Mouse (Mus musculus) cerebellum, adult 9-10 months (tissue): ENCODE measurements at regions not wholly inside any gene's neighbourhood (a gene's known extent, or its start where the extent isn't known, plus 50 kb on each side); places are given as distances from the start of the nearest gene placed in this dataset.

ENCODE experiments used
- DNase-seq: peaks from one replicate; pipeline ENCODE4 v3.0.0; 2022

GRCm38 (mm10) chr9:61233251-61233650, 138.9 kb upstream of the Tle3 start:
- DNase-seq = no peak

GRCm38 (mm10) chr9:61235653-61236610, 136.2 kb upstream of the Tle3 start:
- no peak for DNase-seq

- no peak for DNase-seq
Measured at GRCm38 (mm10) chr9:61238687-61239250, 133.4 kb upstream of the Tle3 start.

- no peak for DNase-seq
Measured at GRCm38 (mm10) chr9:61239328-61239727, 132.8 kb upstream of the Tle3 start.

GRCm38 (mm10) chr9:61241442-61241841, 130.7 kb upstream of the Tle3 start:
- DNase-seq = no peak

- no peak for DNase-seq
Measured at GRCm38 (mm10) chr9:61242167-61242860, 129.9 kb upstream of the Tle3 start.

GRCm38 (mm10) chr9:61243289-61243688, 128.9 kb upstream of the Tle3 start:
- no peak for DNase-seq

- no peak for DNase-seq
Measured at GRCm38 (mm10) chr9:61249691-61250425, 122.3 kb upstream of the Tle3 start.

- DNase-seq = no peak
Measured at GRCm38 (mm10) chr9:61251606-61252005, 120.6 kb upstream of the Tle3 start.

GRCm38 (mm10) chr9:61253761-61254160, 118.4 kb upstream of the Tle3 start:
- DNase-seq = no peak

- DNase-seq = no peak
Measured at GRCm38 (mm10) chr9:61257488-61257887, 114.7 kb upstream of the Tle3 start.

GRCm38 (mm10) chr9:61258100-61258499, 114.1 kb upstream of the Tle3 start:
- no peak for DNase-seq

- DNase-seq = no peak
Measured at GRCm38 (mm10) chr9:61259421-61260174, 112.6 kb upstream of the Tle3 start.

- no peak for DNase-seq
Measured at GRCm38 (mm10) chr9:61261263-61261662, 110.9 kb upstream of the Tle3 start.

- DNase-seq = no peak
Measured at GRCm38 (mm10) chr9:61261739-61262333, 110.3 kb upstream of the Tle3 start.

GRCm38 (mm10) chr9:61263335-61263734, 108.8 kb upstream of the Tle3 start:
- no peak for DNase-seq

- no peak for DNase-seq
Measured at GRCm38 (mm10) chr9:61265466-61265865, 106.7 kb upstream of the Tle3 start.

GRCm38 (mm10) chr9:61266992-61267391, 105.2 kb upstream of the Tle3 start:
- DNase-seq = no peak

GRCm38 (mm10) chr9:61267541-61267940, 104.6 kb upstream of the Tle3 start:
- DNase-seq = no peak

GRCm38 (mm10) chr9:61268162-61268561, 104.0 kb upstream of the Tle3 start:
- DNase-seq = no peak

GRCm38 (mm10) chr9:61268681-61269080, 103.5 kb upstream of the Tle3 start:
- no peak for DNase-seq
